Mouse (Mus musculus) layer of hippocampus, postnatal 25 days (tissue): ENCODE data around the gene 1700003F12Rik. TPM values are rescaled to one million over a fixed set of nuclear protein-coding genes. Genes with fewer than 3 reads are reported as not detected.

Source experiments
- DNase-seq, 2 experiments: peaks; one replicate each; pipeline ENCODE4 v3.0.0; 2022; ENCODE audit warnings: mixed read lengths in 2 of 2, low spot score in 1 of 2; ENCODE audit errors: extremely low spot score in 1 of 2
- total RNA-seq, 2 experiments: library from RNA; stranded (reverse); gene quantifications; 2 replicates each; pipeline ENCODE4 v1.2.3; 2021

Gene 1700003F12Rik
- total RNA-seq, 2 experiments from 2014 or later: 0.81 to 0.94 TPM

DNA sequence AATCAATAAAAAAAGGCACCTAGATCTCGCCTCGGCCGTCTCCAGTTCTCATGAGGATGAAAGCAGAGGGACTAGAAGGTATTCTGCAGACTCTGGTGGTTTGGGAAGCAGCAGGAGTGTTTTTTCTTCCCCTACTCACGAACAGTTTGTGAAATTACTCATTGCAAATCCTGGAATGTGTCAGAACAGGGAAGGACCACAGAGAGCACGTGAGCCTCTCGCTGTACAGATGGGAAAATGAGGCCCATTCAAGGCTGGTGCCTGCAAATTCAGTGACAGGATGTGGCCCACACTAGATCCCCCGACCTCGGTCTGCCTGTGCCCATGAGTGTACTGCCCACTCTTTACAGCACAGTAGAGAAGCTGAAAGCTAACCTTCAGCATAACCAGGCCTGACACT is 25.1 kb downstream of the 1700003F12Rik start:
- no peak for DNase-seq

DNA sequence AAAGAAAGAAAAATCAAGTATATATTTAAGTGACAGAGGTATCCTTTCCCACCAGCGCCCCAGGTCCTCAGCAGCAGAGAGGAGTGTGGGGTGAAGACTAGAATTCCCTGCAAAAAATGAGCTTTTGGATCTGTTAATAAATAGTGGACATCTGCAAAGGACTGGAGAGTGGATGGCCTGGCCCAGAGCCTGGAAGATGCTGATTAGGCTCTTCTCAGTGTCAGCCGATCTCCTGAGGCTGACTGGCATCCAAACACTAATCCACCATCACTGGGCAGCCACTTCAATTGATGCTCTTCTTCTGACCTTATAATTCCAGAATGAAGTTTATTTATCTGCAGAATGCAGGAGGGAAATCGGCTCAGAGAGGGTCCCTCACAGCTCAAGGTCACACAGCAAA is 26.1 kb downstream of the 1700003F12Rik start:
- DNase-seq: no peak

DNA sequence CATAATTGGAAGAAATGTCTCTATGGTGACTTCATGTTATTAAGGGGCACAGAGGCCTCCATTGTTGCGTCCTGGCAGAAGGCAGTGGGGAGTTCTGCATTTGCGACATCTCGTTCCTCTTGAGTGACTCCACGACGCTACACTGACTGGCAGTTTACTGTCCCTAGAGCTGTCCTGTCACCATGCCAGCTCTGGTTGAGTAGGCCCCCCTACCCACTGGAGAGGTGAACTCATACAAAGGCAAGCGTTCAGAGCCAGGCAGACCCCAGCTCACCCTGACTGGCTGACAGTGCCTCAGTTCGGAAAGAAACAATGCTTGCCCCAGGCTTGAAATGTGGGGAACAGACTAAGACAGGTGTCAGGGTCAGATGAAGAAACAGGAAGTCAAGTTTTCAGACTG is 27.4 kb downstream of the 1700003F12Rik start:
- no peak for DNase-seq

DNA sequence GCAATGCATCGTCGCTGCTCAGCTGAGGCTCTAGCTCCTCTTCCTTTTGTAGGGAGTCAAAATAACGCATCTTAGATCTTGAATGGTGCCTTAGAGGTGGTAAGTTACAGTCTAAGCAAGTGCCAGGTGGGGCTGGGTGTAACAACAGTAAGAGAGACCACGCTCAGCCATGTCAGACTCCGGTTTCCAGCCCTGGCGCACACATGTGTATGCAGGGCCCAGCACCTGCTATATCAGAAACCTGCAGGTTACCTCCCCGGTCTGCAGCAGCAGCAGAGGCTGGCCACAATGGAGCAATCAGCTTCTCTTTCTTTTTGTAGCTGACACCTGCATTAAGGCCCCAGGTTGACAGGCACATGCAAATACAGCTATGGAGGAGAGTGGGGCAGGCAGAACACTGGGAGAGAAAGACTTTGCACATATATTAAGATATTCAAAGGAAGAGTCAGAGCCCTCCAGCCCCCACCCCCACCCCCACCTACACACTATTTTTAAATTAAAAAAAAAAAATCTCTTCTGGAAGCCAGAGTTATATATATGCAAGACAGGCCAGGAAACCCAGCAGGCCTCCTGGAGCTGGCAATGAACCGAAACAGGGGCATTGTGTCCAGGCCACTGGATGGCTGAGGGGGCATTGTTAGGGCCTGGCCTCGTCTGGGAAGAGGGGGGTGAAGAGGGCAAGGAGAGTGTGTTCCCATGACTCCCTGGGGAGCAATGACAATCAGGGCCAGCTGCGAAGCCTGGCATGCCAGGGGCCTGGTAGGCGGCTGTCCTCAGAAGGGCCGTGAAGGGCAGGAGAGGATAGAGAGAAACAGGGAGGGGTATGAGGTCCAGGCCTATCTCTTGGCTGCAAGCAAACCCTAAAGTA is 30.2 kb downstream of the 1700003F12Rik start:
- no peak for DNase-seq

DNA sequence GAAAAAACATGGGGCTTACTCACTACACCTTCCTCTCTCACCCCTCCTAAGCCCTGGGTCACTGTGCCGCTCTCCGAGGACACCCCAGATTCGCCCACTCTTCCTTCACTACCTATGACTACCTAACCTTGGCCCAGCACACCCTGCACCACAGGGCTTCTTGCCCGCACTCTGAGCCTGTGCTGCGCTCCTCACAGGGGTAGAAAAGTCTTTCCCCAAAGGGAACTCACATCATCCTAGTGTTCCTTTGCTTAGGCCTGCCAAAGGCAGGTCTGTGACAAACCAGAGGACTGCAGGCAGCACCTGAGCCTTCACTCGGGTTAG is 30.8 kb downstream of the 1700003F12Rik start:
- DNase-seq: no peak

DNA sequence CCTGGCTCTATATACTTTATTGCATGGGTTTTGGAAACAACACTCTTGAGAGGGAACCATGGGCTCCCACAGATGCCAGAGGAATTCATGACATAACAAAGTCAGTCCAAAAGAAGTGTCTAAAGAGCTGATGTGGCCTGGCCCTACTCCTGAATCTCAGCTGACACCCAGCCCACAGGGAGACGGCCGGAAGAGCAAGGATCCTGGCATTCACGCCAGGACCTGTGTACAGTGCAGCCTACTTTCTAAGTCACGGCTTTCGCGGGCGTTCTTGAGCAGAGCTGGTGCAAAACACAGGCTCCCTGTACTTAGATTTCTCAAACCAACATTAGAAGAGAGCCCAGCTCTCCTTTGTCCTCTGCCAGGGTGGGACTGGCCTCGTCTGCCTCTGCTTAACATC is 33.7 kb downstream of the 1700003F12Rik start:
- DNase-seq: no peak

DNA sequence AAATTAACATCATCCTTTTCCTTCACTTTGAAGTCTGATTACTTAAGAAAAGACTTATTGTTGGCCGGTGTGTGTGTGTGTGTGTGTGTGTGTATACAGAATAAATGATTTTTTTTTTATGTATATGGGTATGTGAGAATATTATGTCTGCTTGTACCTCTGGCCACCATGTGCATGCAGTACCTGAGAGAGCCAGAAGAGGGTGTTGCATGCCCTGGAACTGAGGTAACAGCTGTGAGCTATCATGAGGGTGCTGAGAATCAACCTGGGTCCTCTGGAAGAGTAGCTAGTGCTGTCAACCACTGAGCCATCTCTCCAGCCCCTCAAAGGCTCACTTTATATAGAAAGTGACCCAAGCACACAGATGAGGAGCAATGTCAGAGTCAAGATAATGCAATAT is 34.5 kb downstream of the 1700003F12Rik start:
- no peak for DNase-seq

- peak; percentile 66 to 78 for DNase-seq
Observed at GRCm38 (mm10) chr2:154583906-154584872, 37.3 kb downstream of the 1700003F12Rik start.

- DNase-seq: no peak
Observed at GRCm38 (mm10) chr2:154584931-154585601, 38.2 kb downstream of the 1700003F12Rik start.

- peak in 1 of 2 experiments; percentile 54 for DNase-seq
Observed at GRCm38 (mm10) chr2:154586405-154586804, 39.5 kb downstream of the 1700003F12Rik start.

DNA sequence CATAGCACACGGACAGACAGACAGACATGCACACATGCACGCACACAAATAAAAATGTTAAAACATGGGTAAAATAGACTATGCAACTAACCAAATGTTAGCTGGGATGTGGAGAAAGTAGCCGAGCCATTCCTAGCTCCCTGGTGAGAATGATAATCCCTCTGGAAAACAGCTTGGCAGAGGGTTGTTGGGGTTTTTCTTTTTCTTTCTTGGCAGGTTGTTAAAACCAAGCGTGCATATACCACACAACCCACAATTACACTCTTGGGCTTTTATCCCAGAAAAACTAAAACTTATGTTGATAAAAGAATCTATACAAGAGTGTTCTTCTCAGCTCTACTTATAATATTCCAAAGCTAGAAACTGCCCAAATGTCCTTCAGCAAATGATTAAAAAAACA is 42.2 kb downstream of the 1700003F12Rik start:
- DNase-seq: no peak

DNA sequence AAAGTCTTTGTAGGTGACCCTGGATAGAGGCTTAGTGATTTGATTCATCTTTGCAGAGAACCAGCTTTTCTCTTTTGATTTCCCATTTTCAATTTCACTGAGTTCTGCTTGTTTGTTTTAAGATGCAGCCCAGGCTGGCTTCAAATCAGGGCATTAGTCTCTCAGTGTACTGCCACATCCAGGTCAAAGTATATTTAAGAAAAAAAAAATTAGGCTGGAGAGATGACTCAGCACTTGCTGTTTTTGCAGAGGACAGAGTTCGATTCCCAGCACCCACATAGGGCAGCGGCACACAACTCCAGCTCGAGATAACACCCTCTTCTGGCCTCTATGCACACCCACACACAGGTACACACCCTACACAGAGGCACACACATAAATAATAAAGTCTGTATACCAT is 44.4 kb downstream of the 1700003F12Rik start:
- DNase-seq: no peak

- DNase-seq: no peak
Observed at GRCm38 (mm10) chr2:154593025-154593424, 46.1 kb downstream of the 1700003F12Rik start.

DNA sequence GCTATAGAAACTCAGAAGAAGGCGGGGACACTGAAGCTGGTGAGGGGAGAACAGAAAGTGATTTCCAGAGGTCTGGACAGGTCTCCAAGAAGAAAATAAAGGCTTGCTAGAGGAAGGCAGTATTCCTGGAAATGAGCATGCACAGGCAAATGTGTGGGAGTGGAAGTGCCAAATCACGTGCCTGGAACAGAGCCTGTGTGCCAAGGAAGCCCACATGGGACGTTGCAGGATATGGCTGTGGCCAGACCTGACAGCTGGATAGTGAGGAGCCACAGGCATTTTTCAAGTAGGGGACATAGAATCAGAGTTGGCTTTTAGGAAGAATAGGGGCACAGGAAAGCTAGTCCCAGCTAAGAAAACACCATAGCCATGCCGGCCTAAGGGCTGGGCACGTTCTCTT is 48.9 kb downstream of the 1700003F12Rik start:
- no peak for DNase-seq

GRCm38 (mm10) chr2:154597399-154597798 is 50.5 kb downstream of the 1700003F12Rik start:
- no peak for DNase-seq

Other genes starting within 250 kb of the 1700003F12Rik start
- not detected for gene Bpifb9b, start 239.9 kb upstream of the 1700003F12Rik start, total RNA-seq
- gene Cdk5rap1, start 174.1 kb upstream of the 1700003F12Rik start, total RNA-seq: 10 to 100 TPM; 17.7 to 18.7 TPM
- gene Snta1, start 139.0 kb upstream of the 1700003F12Rik start, total RNA-seq: 10 to 100 TPM; 39.1 to 44.3 TPM
- 10 to 100 TPM; 46.4 to 51.4 TPM for gene Cbfa2t2, start 110.6 kb upstream of the 1700003F12Rik start, total RNA-seq
- gene Actl10, start 4.7 kb downstream of the 1700003F12Rik start, total RNA-seq: not detected
- 10 to 100 TPM; 27.4 to 29.8 TPM for gene Necab3, start 11.8 kb downstream of the 1700003F12Rik start, total RNA-seq
- gene E2f1, start 22.8 kb downstream of the 1700003F12Rik start, total RNA-seq: 1 to 10 TPM; 5.8 to 5.9 TPM
- gene Pxmp4, start 56.6 kb downstream of the 1700003F12Rik start, total RNA-seq: 10 to 100 TPM; 11.4 to 13.2 TPM
- 10 to 100 TPM; 10.1 to 10.6 TPM for gene Zfp341, start 66.2 kb downstream of the 1700003F12Rik start, total RNA-seq
- not detected for gene 4930519P11Rik, start 66.4 kb downstream of the 1700003F12Rik start, total RNA-seq
- gene Chmp4b, start 104.6 kb downstream of the 1700003F12Rik start, total RNA-seq: 100 to 1,000 TPM; 206 to 232 TPM
- not detected for gene Gm14214, start 222.9 kb downstream of the 1700003F12Rik start, total RNA-seq
- 10 to 100 TPM; 70.8 to 74.2 TPM for gene Raly, start 244.0 kb downstream of the 1700003F12Rik start, total RNA-seq
- not detected for gene a, start 244.3 kb downstream of the 1700003F12Rik start, total RNA-seq